Mouse (Mus musculus): ENCODE measurements around the gene Casd1.

GRCm38 (mm10) chr6:4606394-4606793 lies 5.8 kb downstream of the Casd1 start:
- TF ChIP-seq MAX (IDR thresholded peaks at IDR 0.05; ENCODE audit: low read depth) (no peak), POLR2A (IDR thresholded peaks at IDR 0.05; ENCODE audit: insufficient read length, low read depth) (no peak), USF1 (IDR thresholded peaks at IDR 0.05; ENCODE audit: low read depth) (no peak), MYOD1 (IDR thresholded peaks at IDR 0.05; ENCODE audit: control insufficient read depth in 1 of 3, insufficient read length in 2 of 3, low read depth in 2 of 3) (no peak), TCF12 (IDR thresholded peaks at IDR 0.05; ENCODE audit: insufficient read depth, poor library complexity, severe bottlenecking) (no peak), SRF (IDR thresholded peaks at IDR 0.05; ENCODE audit: control insufficient read depth, insufficient read length, low read depth) (no peak), POLR2AphosphoS2 (IDR thresholded peaks at IDR 0.05; ENCODE audit: insufficient read length, low read depth) (no peak)
